Mouse (Mus musculus): ENCODE data around the gene Aldh16a1. TPM values are rescaled to one million over a fixed set of nuclear protein-coding genes. Genes with fewer than 3 reads are reported as not detected.

The Aldh16a1 gene
- total and polyA plus RNA-seq, 2 experiments from 2014 or later = 12.9 to 22.0 TPM

- Histone ChIP-seq H3K9me3 (ENCODE audit: low read length) (no peaks in the 10 kb centered on the region), H3K36me3 (ENCODE audit: insufficient read depth, low read length) (peaks cover 41% of the 10 kb centered on the region), H3K4me1 (ENCODE audit: insufficient read depth, low read length) (peaks cover 9% of the 10 kb centered on the region), H3K9ac (replicated peaks; ENCODE audit: low read length, poor library complexity, severe bottlenecking) (no peak overlapping the region), H3K4me2 (ENCODE audit: low read depth, low read length, poor library complexity, severe bottlenecking) (no peak overlapping the region), H3K27ac (ENCODE audit: low read depth, low read length) (peak overlapping the region; percentile 73; the same call in 1 of the 2 replicates), H3K27me3 (ENCODE audit: insufficient read depth, low read length) (no peaks in the 10 kb centered on the region), H3K4me3 (ENCODE audit: low read depth, low read length) (no peak overlapping the region)
- WGBS = 24% methylated on average over 7 of the region's 7 CpGs
- peak; percentile 60; the same call in 1 of the 2 replicates for TF ChIP-seq CTCF (IDR thresholded peaks at IDR 0.05)
- DNase-seq (ENCODE audit: low spot score) (peak; percentile 53), ATAC-seq (ENCODE audit: low FRiP score) (no peak)
These were observed 29.2 kb downstream of the Aldh16a1 start for GRCm38 (mm10) chr7:45125144-45125600.

- TF ChIP-seq CTCF (IDR thresholded peaks at IDR 0.05) = no peak; the same call in 1 of the 2 replicates
- WGBS = 1% methylated on average over 59 of the region's 59 CpGs
- no peaks in the 10 kb centered on the region for H3K9me3 ChIP-seq (ENCODE audit: low read length)
- H3K27me3 ChIP-seq (ENCODE audit: insufficient read depth, low read length) = no peaks in the 10 kb centered on the region
- H3K4me3 ChIP-seq (ENCODE audit: low read depth, low read length) = peak within 1 kb of the TSS; percentile 84
- H3K4me1 ChIP-seq (ENCODE audit: insufficient read depth, low read length) = peaks cover 6% of the 10 kb centered on the region
- peak; percentile 88 for ATAC-seq (ENCODE audit: low FRiP score)
- H3K27ac ChIP-seq (ENCODE audit: low read depth, low read length) = peak within 1 kb of the TSS; percentile 92
- H3K36me3 ChIP-seq (ENCODE audit: insufficient read depth, low read length) = peaks cover 47% of the 10 kb centered on the region
- peak; percentile 99 for DNase-seq (ENCODE audit: low spot score)
- H3K9ac ChIP-seq (replicated peaks; ENCODE audit: low read length, poor library complexity, severe bottlenecking) = peak within 1 kb of the TSS; percentile 99
- peak within 1 kb of the TSS; percentile 88 for H3K4me2 ChIP-seq (ENCODE audit: low read depth, low read length, poor library complexity, severe bottlenecking)
These were observed 29.9 kb downstream of the Aldh16a1 start, which contains the start of gene Rps11 for GRCm38 (mm10) chr7:45124224-45125143. Rps11 (minus strand) TSS chr7:45124439.

GRCm38 (mm10) chr7:45123186-45123570, 31.2 kb downstream of the Aldh16a1 start:
- Histone ChIP-seq H3K4me2 (ENCODE audit: low read depth, low read length, poor library complexity, severe bottlenecking) (peak overlapping the region; percentile 88), H3K27ac (ENCODE audit: low read depth, low read length) (peak overlapping the region; percentile 92; the same call in 1 of the 2 replicates), H3K4me1 (ENCODE audit: insufficient read depth, low read length) (peaks cover 6% of the 10 kb centered on the region), H3K4me3 (ENCODE audit: low read depth, low read length) (peak overlapping the region; percentile 84), H3K9me3 (ENCODE audit: low read length) (no peaks in the 10 kb centered on the region), H3K27me3 (ENCODE audit: insufficient read depth, low read length) (no peaks in the 10 kb centered on the region), H3K36me3 (ENCODE audit: insufficient read depth, low read length) (peaks cover 50% of the 10 kb centered on the region), H3K9ac (replicated peaks; ENCODE audit: low read length, poor library complexity, severe bottlenecking) (peak overlapping the region; percentile 99)
- ATAC-seq (ENCODE audit: low FRiP score) = no peak
- DNase-seq (ENCODE audit: low spot score) = peak; percentile 44
- 26% methylated on average over 12 of the region's 12 CpGs for WGBS
- TF ChIP-seq CTCF (IDR thresholded peaks at IDR 0.05) = no peak

- no peak overlapping the region for H3K27ac ChIP-seq (ENCODE audit: low read depth, low read length)
- no peaks in the 10 kb centered on the region for H3K27me3 ChIP-seq (ENCODE audit: insufficient read depth, low read length)
- no peak for TF ChIP-seq CTCF (IDR thresholded peaks at IDR 0.05)
- peaks cover 6% of the 10 kb centered on the region for H3K4me1 ChIP-seq (ENCODE audit: insufficient read depth, low read length)
- H3K36me3 ChIP-seq (ENCODE audit: insufficient read depth, low read length) = peaks cover 50% of the 10 kb centered on the region
- no peaks in the 10 kb centered on the region for H3K9me3 ChIP-seq (ENCODE audit: low read length)
- H3K4me3 ChIP-seq (ENCODE audit: low read depth, low read length) = peak overlapping the region; percentile 84; the same call in 1 of the 2 replicates
- DNase-seq (ENCODE audit: low spot score) (no peak), ATAC-seq (ENCODE audit: low FRiP score) (no peak)
- peak overlapping the region; percentile 88 for H3K4me2 ChIP-seq (ENCODE audit: low read depth, low read length, poor library complexity, severe bottlenecking)
- WGBS = 86% methylated on average over 15 of the region's 15 CpGs
- peak overlapping the region; percentile 99 for H3K9ac ChIP-seq (replicated peaks; ENCODE audit: low read length, poor library complexity, severe bottlenecking)
These were observed 31.7 kb downstream of the Aldh16a1 start for GRCm38 (mm10) chr7:45122561-45123185.

GRCm38 (mm10) chr7:45121966-45122365, 32.4 kb downstream of the Aldh16a1 start:
- H3K9ac ChIP-seq (replicated peaks; ENCODE audit: low read length, poor library complexity, severe bottlenecking) = 0 out of 2 replicates have a peak overlapping the region, but pooled peaks have one; percentile 19
- ATAC-seq (ENCODE audit: low FRiP score) = no peak
- H3K36me3 ChIP-seq (ENCODE audit: insufficient read depth, low read length) = peaks cover 50% of the 10 kb centered on the region

More at GRCm38 (mm10) chr7:45121966-45122365, 32.4 kb downstream of the Aldh16a1 start:
- H3K27me3 ChIP-seq (ENCODE audit: insufficient read depth, low read length) = no peaks in the 10 kb centered on the region
- peaks cover 3% of the 10 kb centered on the region for H3K4me1 ChIP-seq (ENCODE audit: insufficient read depth, low read length)
- no peaks in the 10 kb centered on the region for H3K9me3 ChIP-seq (ENCODE audit: low read length)
- TF ChIP-seq CTCF (IDR thresholded peaks at IDR 0.05) = no peak
- no peak overlapping the region for H3K4me2 ChIP-seq (ENCODE audit: low read depth, low read length, poor library complexity, severe bottlenecking)
- no peak overlapping the region for H3K4me3 ChIP-seq (ENCODE audit: low read depth, low read length)
- no peak overlapping the region for H3K27ac ChIP-seq (ENCODE audit: low read depth, low read length)
- no peak for DNase-seq (ENCODE audit: low spot score)
